Comparison of ENCODE assay signal across 25 mouse cellular contexts in genomic region chr11:90007791-90008531, GRCm38 (mm10). TPM values are rescaled to one million over a fixed set of nuclear protein-coding genes. Genes with fewer than 3 reads are reported as not detected.
"Had no signal": no experiment of that assay in that cellular context is flagged by ENCODE, and none has a peak within 500 bp of the region (broad histone marks: within the 10 kb centered on the region; RNA-seq: fewer than 3 reads in every experiment).

No protein-coding gene starts in this region.

- DNase-seq: gastrocnemius, adult 2 months; gastrocnemius, postnatal 10 days; gastrocnemius, postnatal 25 days; heart, adult 18-20 months; heart, postnatal 10 days; heart, postnatal 4 days; kidney, adult 18-20 months; kidney, adult 8-10 months; kidney, postnatal 14 days; layer of hippocampus, adult 9-11 months; layer of hippocampus, postnatal 36 days; left cerebral cortex, postnatal 4 days had no signal

- H3K4me2 ChIP-seq: heart, embryonic 12.5 days; hindbrain, embryonic 12.5 days; hindbrain, embryonic 14.5 days; limb, embryonic 13.5 days; limb, embryonic 15.5 days; liver, embryonic 12.5 days had no signal

- H3K27me3 ChIP-seq: heart, embryonic 12.5 days; limb, embryonic 13.5 days; limb, embryonic 15.5 days had no signal

- H3K36me3 ChIP-seq: heart, embryonic 10.5 days; heart, embryonic 12.5 days; hindbrain, embryonic 10.5 days; hindbrain, embryonic 12.5 days; limb, embryonic 13.5 days; limb, embryonic 15.5 days; liver, embryonic 12.5 days had no signal

- H3K4me1 ChIP-seq: heart, embryonic 10.5 days; limb, embryonic 13.5 days; limb, embryonic 15.5 days had no signal

- ATAC-seq: forebrain, embryonic 16.5 days; hindbrain, embryonic 16.5 days; inflammation-experienced regulatory T-cells, adult 6 months; liver, embryonic 12.5 days had no signal

- H3K4me3 ChIP-seq: gastrocnemius, adult 2 months; heart, embryonic 10.5 days; heart, embryonic 12.5 days; hindbrain, embryonic 10.5 days; hindbrain, embryonic 12.5 days; limb, embryonic 13.5 days; limb, embryonic 15.5 days; liver, embryonic 12.5 days had no signal

- H3K9me3 ChIP-seq: heart, embryonic 10.5 days; heart, embryonic 12.5 days; hindbrain, embryonic 10.5 days; hindbrain, embryonic 12.5 days; limb, embryonic 13.5 days; limb, embryonic 15.5 days; liver, embryonic 12.5 days had no signal

- H3K27ac ChIP-seq: gastrocnemius, adult 2 months; heart, embryonic 10.5 days; hindbrain, embryonic 10.5 days; hindbrain, embryonic 12.5 days; hindbrain, embryonic 14.5 days; limb, embryonic 13.5 days; limb, embryonic 15.5 days; liver, embryonic 12.5 days; liver, embryonic 14.5 days had no signal

- H3K9ac ChIP-seq: heart, embryonic 12.5 days; hindbrain, embryonic 12.5 days; hindbrain, embryonic 14.5 days; limb, embryonic 13.5 days; limb, embryonic 15.5 days; liver, embryonic 12.5 days; liver, embryonic 14.5 days had no signal

RNA-seq across cellular contexts. Expression of gene Tmem100, which starts 22.2 kb away (rescaled TPM):
- polyA plus RNA-seq: inflammation-experienced regulatory T-cells, adult 6 months; liver, adult 2 months had no signal
